Mouse (Mus musculus) WW6 (cell line): Measurements from ENCODE around the gene Nlrp9a.
A peak's percentile ranks its signal among the peaks of the same experiment; 100 is the strongest.
"Not testable (repeated sequence)": the region's sequence is repeated elsewhere in the genome, so short reads cannot be mapped to it uniquely, and the experiment has no call there.

Source experiments
- DNase-seq: peaks from one replicate; pipeline ENCODE4 v3.0.0-alpha.2; 2013; ENCODE audit warnings: low read depth, low spot score

Gene Nlrp9a

DNA sequence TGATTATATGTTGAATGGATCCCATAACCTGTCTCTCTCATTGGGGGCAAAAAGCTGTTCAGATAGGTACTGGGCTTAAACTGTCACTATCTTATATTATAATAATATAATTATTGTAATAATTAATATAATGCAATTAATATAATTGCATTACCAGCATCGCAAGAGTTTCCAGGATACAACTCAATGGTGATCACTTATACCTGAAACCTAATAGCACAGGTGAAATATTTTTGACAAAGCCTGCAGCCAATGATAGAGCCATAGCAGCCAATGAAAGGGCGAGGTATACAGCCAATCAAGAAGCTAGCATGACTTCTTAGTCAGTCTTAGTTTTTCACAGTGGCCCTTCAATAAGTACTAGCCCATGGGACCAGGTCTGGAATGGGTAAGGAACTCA is at the start of gene Nlrp9a:
Nlrp9a (plus strand) TSS at position 301 of the 400 bp plus-strand sequence.
- DNase-seq = not testable (repeated sequence)

GRCm38 (mm10) chr7:26489514-26489913 is 45.3 kb upstream of the Nlrp9a start:
- DNase-seq = peak; percentile 11

GRCm38 (mm10) chr7:26589077-26589476 is 54.3 kb downstream of the Nlrp9a start:
- no peak for DNase-seq

- DNase-seq = no peak
These were observed 55.0 kb downstream of the Nlrp9a start for GRCm38 (mm10) chr7:26589774-26590173.

GRCm38 (mm10) chr7:26618364-26618763 is 83.5 kb downstream of the Nlrp9a start, which contains the start of gene Vmn1r185:
Gene Vmn1r185, minus strand, starts transcription at chr7:26618464.
- DNase-seq = not testable (repeated sequence)
